In genomic region chr17:33817184-33817968, GRCm38 (mm10) we compare ENCODE assay signal across 8 mouse cellular contexts. TPM values are rescaled to one million over a fixed set of nuclear protein-coding genes. Genes with fewer than 3 reads are reported as not detected.
A peak's percentile ranks its signal among the peaks of the same experiment; 100 is the strongest.
DNase-seq lines count a peak whose midpoint lies in the region; ATAC-seq lines count a peak whose summit lies in the region.

No protein-coding gene starts in this region.

- peak; percentile 96 for ATAC-seq in hindbrain, embryonic 15.5 days (ENCODE audit: low FRiP score, low read depth)

- peaks cover 35% of the 10 kb centered on the region for H3K4me1 ChIP-seq in hindbrain, embryonic 15.5 days (replicated peaks)

- peak overlapping the region; percentile 41 for H3K4me3 ChIP-seq in hindbrain, embryonic 15.5 days

- peak overlapping the region; percentile 81 for H3K27ac ChIP-seq in hindbrain, embryonic 15.5 days (replicated peaks)

- H3K36me3 ChIP-seq in hindbrain, embryonic 15.5 days = peaks cover 32% of the 10 kb centered on the region

- DNase-seq in R1 (ENCODE audit: low read depth, low spot score) = peak; percentile 97
- DNase-seq in cerebellum, postnatal 25 days = peak; percentile 95 to 97
- peak; percentile 69 to 80 for DNase-seq in frontal cortex, postnatal 25 days (ENCODE audit: low spot score in 2 of 2)
- DNase-seq in left cerebral cortex, adult 11 months (ENCODE audit: low spot score) = peak; percentile 86
- DNase-seq in lung, postnatal 4 days = peak; percentile 90 to 98
- DNase-seq in retina, postnatal 7 days (ENCODE audit: low read depth, low spot score) = peak; percentile 89
- DNase-seq in urinary bladder, adult 2 months (ENCODE audit: low spot score) = peak; percentile 78

- no peaks in the 10 kb centered on the region for H3K27me3 ChIP-seq in hindbrain, embryonic 15.5 days

- under 1% methylated on average over 87 of the region's 89 CpGs for WGBS in hindbrain, embryonic 15.5 days

- peak overlapping the region; percentile 89 for H3K4me2 ChIP-seq in hindbrain, embryonic 15.5 days

- H3K9me3 ChIP-seq in hindbrain, embryonic 15.5 days = no peaks in the 10 kb centered on the region

- peak overlapping the region; percentile 80 for H3K9ac ChIP-seq in hindbrain, embryonic 15.5 days

RNA-seq across cellular contexts. Expression of gene Rps28, which starts 7.0 kb away (rescaled TPM):
- polyA plus RNA-seq in hindbrain, embryonic 15.5 days (2015; fragmentation: Nextera tagmentation; extraction: Ambion mirVana) = 474 and 594 TPM in 2 replicates
- polyA plus RNA-seq in urinary bladder, adult 2 months (2012; rRNA removed) = 1,557 and 1,878 TPM in 2 replicates

RNA-seq across cellular contexts. Expression of gene Ndufa7, which starts 7.0 kb away (rescaled TPM):
- polyA plus RNA-seq in hindbrain, embryonic 15.5 days (2015; fragmentation: Nextera tagmentation; extraction: Ambion mirVana) = 496 and 540 TPM in 2 replicates
- 307 and 382 TPM in 2 replicates for polyA plus RNA-seq in urinary bladder, adult 2 months (2012; rRNA removed)

RNA-seq across cellular contexts. Expression of gene Kank3, which starts 7.1 kb away (rescaled TPM):
- 50.4 and 57.1 TPM in 2 replicates for polyA plus RNA-seq in hindbrain, embryonic 15.5 days (2015; fragmentation: Nextera tagmentation; extraction: Ambion mirVana)
- 65.6 and 79.0 TPM in 2 replicates for polyA plus RNA-seq in urinary bladder, adult 2 months (2012; rRNA removed)

RNA-seq across cellular contexts. Expression of gene Cd320, which starts 25.5 kb away (rescaled TPM):
- 54.7 and 55.3 TPM in 2 replicates for polyA plus RNA-seq in hindbrain, embryonic 15.5 days (2015; fragmentation: Nextera tagmentation; extraction: Ambion mirVana)
- 21.4 and 21.5 TPM in 2 replicates for polyA plus RNA-seq in urinary bladder, adult 2 months (2012; rRNA removed)

RNA-seq across cellular contexts. Expression of gene Angptl4, which starts 35.7 kb away (rescaled TPM):
- 23.2 and 23.9 TPM in 2 replicates for polyA plus RNA-seq in hindbrain, embryonic 15.5 days (2015; fragmentation: Nextera tagmentation; extraction: Ambion mirVana)
- 7.7 and 11.3 TPM in 2 replicates for polyA plus RNA-seq in urinary bladder, adult 2 months (2012; rRNA removed)

Comparison
In these comparisons a context has a peak if more than half of its experiments do, and no peak if none do; other contexts are left out.
1. Peak in every context shown above with its lines: DNase-seq, ATAC-seq, H3K4me3 ChIP-seq and H3K27ac ChIP-seq.